Mouse (Mus musculus) cerebellum, postnatal 4 days (tissue): ENCODE data around the gene Oxgr1.

Source experiments
- DNase-seq, 2 experiments: peaks; one replicate each; pipeline ENCODE4 v3.0.0; 2022; ENCODE audit warnings: low spot score in 2 of 2, mixed read lengths in 1 of 2

Oxgr1 gene

DNA sequence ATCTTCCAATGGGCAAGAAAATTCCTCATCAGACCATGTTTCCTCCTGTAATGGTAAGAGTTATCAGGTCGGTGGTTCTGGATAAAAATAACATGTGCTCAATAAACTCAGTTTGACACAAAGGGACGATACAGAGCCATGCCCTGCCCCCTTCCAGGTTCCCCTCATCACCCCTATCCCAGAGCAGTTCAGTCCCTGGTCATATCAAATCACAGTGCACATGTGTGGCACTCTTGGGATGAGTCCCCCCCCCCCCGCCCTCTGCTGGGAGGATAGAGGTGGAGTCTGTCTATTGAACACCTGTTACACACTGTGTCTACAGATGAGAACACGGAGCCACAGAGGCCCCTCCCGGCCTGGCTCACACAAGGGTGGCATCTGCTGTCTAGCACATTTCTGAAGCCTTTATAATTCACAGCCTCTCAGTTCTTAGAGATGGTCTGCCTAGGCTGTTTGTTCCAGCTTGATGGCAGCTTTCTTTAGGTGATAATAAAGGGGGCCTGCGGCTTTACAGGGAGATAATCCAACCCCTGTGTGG, 61.5 kb downstream of the Oxgr1 start:
- DNase-seq, result no peak
